Mouse (Mus musculus): Measurements from ENCODE around the gene Arid1b. TPM values are rescaled to one million over a fixed set of nuclear protein-coding genes. Genes with fewer than 3 reads are reported as not detected.

The Arid1b gene
- total and polyA plus RNA-seq, 3 experiments = 6.1 to 12.4 (median 9.7) TPM

- H3K36me3 ChIP-seq (replicated peaks in 1 of 2; ENCODE audit: control insufficient read depth in 1 of 2, insufficient read depth in 1 of 2, low read length in 1 of 2) = peaks cover 0 to 20% of the 10 kb centered on the region in 2 experiments
- H3K27ac ChIP-seq (ENCODE audit: insufficient read depth, low read depth) = no peak overlapping the region
- no peaks in the 10 kb centered on the region for H3K27me3 ChIP-seq (replicated peaks)
- TF ChIP-seq ETS1 (conservative IDR thresholded peaks at IDR 0.05; ENCODE audit: low read depth, low read length) (no peak), JUN (IDR thresholded peaks at IDR 0.05; ENCODE audit: insufficient read depth, low read depth, low read length) (no peak), BHLHE40 (IDR thresholded peaks at IDR 0.05; ENCODE audit: low read depth, low read length) (peak; percentile 47), ELF1 (IDR thresholded peaks at IDR 0.05; ENCODE audit: low read depth, low read length) (no peak), CTCF (conservative IDR thresholded peaks at IDR 0.05 in 1 of 2, IDR thresholded peaks at IDR 0.05 in 1 of 2; ENCODE audit: low read depth in 2 of 2, low read length in 2 of 2) (no peak), GABPA (IDR thresholded peaks at IDR 0.05; ENCODE audit: insufficient replicate concordance, low read depth, low read length) (no peak), E2F4 (IDR thresholded peaks at IDR 0.05; ENCODE audit: insufficient replicate concordance, low read depth, low read length) (no peak)
- dilution Hi-C loops (cut with MboI; ENCODE audit: extremely low pct_ligation_motif_present, extremely low pct_unique_long_range_greater_than_20kb, low sequenced_read_pairs) (no loop called here), in situ Hi-C loops (cut with MboI; ENCODE audit: low pct_ligation_motif_present, low pct_unique_long_range_greater_than_20kb, low sequenced_read_pairs) (no loop called here)
- H3K79me2 ChIP-seq (replicated peaks; ENCODE audit: control insufficient read depth, extremely low read depth, insufficient read depth, poor library complexity, severe bottlenecking) = no peaks in the 10 kb centered on the region
- H3K9ac ChIP-seq (ENCODE audit: insufficient read depth, low read depth) = no peak overlapping the region
- peaks cover 2 to 62% of the 10 kb centered on the region in 2 experiments; a peak in 3 of 4 replicates for H3K4me1 ChIP-seq (ENCODE audit: control insufficient read depth in 1 of 2, insufficient read depth in 2 of 2)
- no peak overlapping the region for H3K4me2 ChIP-seq (ENCODE audit: insufficient read depth, low read depth, poor library complexity, severe bottlenecking)
- peak overlapping the region in 2 of 3 experiments; percentile 51 to 54 for H3K4me3 ChIP-seq (replicated peaks in 1 of 3; ENCODE audit: low read depth in 2 of 3, low read length in 2 of 3, poor library complexity in 1 of 3)
- H3K9me3 ChIP-seq (replicated peaks; ENCODE audit: low read length) = no peaks in the 10 kb centered on the region
- DNase-seq (ENCODE audit: extremely low read depth) = peak; percentile 45
Observed at GRCm38 (mm10) chr17:5196005-5196404, 201.9 kb downstream of the Arid1b start.

- Histone ChIP-seq H3K4me2 (ENCODE audit: insufficient read depth, low read depth, poor library complexity, severe bottlenecking) (no peak overlapping the region), H3K27me3 (replicated peaks) (no peaks in the 10 kb centered on the region), H3K4me3 (replicated peaks in 1 of 3; ENCODE audit: low read depth in 2 of 3, low read length in 2 of 3, poor library complexity in 1 of 3) (peak overlapping the region in 2 of 3 experiments; percentile 44 to 54), H3K27ac (ENCODE audit: insufficient read depth, low read depth) (no peak overlapping the region), H3K4me1 (ENCODE audit: control insufficient read depth in 1 of 2, insufficient read depth in 2 of 2) (peaks cover 2 to 61% of the 10 kb centered on the region in 2 experiments; a peak in 3 of 4 replicates), H3K9ac (ENCODE audit: insufficient read depth, low read depth) (no peak overlapping the region), H3K36me3 (replicated peaks in 1 of 2; ENCODE audit: control insufficient read depth in 1 of 2, insufficient read depth in 1 of 2, low read length in 1 of 2) (peaks cover 0 to 23% of the 10 kb centered on the region in 2 experiments), H3K79me2 (replicated peaks; ENCODE audit: control insufficient read depth, extremely low read depth, insufficient read depth, poor library complexity, severe bottlenecking) (no peaks in the 10 kb centered on the region), H3K9me3 (replicated peaks; ENCODE audit: low read length) (no peaks in the 10 kb centered on the region)
- TF ChIP-seq ZC3H11A (IDR thresholded peaks at IDR 0.05; ENCODE audit: low read depth, low read length) (no peak), MEF2A (IDR thresholded peaks at IDR 0.05; ENCODE audit: borderline replicate concordance, low read depth, low read length) (no peak), POLR2AphosphoS2 (IDR thresholded peaks at IDR 0.05; ENCODE audit: low read depth, low read length) (no peak), ZKSCAN1 (IDR thresholded peaks at IDR 0.05; ENCODE audit: borderline replicate concordance, low read depth, low read length) (no peak), IRF4 (IDR thresholded peaks at IDR 0.05; ENCODE audit: low read depth, low read length) (no peak), MAZ (IDR thresholded peaks at IDR 0.05; ENCODE audit: low read depth, low read length) (no peak), POLR2A (IDR thresholded peaks at IDR 0.05; ENCODE audit: low read depth, low read length) (no peak), RAD21 (IDR thresholded peaks at IDR 0.05; ENCODE audit: low read depth, low read length) (no peak), ZMIZ1 (IDR thresholded peaks at IDR 0.05; ENCODE audit: low read depth, low read length) (no peak)
- DNase-seq (ENCODE audit: extremely low read depth) = no peak
- dilution Hi-C loops (cut with MboI; ENCODE audit: extremely low pct_ligation_motif_present, extremely low pct_unique_long_range_greater_than_20kb, low sequenced_read_pairs) (no loop called here), in situ Hi-C loops (cut with MboI; ENCODE audit: low pct_ligation_motif_present, low pct_unique_long_range_greater_than_20kb, low sequenced_read_pairs) (no loop called here)
Observed at GRCm38 (mm10) chr17:5196508-5196907, 202.4 kb downstream of the Arid1b start.

All from CH12.LX (cell line).